Mouse (Mus musculus) activated CD4-positive, CD25-positive, alpha-beta regulatory T cell, adult 9 weeks (primary cell): ENCODE results near the gene Gm3336. TPM values are rescaled to one million over a fixed set of nuclear protein-coding genes. Genes with fewer than 3 reads are reported as not detected.

Experiments used
- polyA plus RNA-seq: library from polyadenylated mRNA; unstranded; fragments of 100-300 nt; shearing (Covaris generic); gene quantifications from one replicate; pipeline ENCODE4 v1.2.1, GENCODE M21; 2017

Gene Gm3336
- not detected for polyA plus RNA-seq

DNA sequence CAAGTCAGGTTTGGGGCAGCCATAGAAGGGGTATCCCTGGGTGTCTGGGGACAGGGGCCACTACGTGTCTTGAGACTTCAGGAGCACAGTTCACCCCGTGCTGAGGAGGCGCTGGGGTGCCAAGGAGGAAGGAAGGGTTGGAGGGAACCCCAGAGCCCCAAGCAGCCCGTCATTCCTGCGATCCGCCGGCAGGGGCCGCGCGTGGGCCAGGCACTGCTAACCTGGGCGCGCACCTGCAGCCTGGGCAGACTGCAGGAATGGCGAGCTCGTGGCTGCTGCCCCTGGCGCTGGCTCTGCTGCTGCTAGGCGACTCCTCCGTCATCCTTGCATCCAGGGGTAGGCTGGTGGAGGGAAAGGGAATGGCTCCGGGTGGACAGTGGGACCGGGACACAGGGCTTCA, at the start of gene Gm3336:
Gm3336 (plus strand) TSS at position 247 of the 400 bp plus-strand sequence.

DNA sequence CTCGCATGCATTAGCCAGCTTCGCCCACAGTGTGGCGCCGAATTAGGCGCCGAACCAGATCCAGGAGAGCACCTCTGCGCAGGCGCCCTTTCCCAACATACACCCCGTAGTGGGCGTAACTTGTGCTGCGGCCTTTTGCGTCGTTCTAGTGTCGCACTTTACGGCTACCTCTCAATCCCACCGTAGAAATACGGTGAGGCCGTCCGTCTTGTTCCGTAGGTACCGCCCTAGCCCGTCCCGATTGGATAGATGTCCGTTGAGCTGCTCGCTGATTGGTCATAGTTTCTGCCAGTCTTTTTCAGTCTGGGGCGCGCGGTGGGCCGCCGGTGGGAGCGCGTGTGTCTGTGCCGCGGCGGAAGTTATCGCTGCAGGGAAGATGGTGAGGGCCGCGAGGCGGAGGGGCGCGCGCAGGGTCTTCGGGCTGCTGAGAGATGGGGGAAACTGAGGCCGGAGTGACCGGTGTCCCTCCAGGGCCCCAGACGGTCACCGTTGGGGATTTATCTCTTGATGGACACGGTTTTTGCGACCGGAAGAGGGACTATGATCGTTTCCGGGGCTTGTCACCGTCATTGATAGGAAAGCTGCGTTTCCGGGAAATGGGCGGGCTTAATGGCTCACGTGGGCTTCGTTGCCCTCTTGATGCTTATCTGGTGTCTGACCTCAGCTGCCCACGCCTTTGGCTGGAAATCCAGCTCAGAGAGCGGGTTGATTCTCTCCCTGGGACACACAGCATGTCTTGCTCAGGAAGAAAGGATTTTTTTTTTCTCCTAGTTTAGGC, 45.1 kb upstream of the Gm3336 start, which contains the start of gene Lsm4:
Lsm4 (plus strand) TSS at position 170 of the 778 bp plus-strand sequence.

DNA sequence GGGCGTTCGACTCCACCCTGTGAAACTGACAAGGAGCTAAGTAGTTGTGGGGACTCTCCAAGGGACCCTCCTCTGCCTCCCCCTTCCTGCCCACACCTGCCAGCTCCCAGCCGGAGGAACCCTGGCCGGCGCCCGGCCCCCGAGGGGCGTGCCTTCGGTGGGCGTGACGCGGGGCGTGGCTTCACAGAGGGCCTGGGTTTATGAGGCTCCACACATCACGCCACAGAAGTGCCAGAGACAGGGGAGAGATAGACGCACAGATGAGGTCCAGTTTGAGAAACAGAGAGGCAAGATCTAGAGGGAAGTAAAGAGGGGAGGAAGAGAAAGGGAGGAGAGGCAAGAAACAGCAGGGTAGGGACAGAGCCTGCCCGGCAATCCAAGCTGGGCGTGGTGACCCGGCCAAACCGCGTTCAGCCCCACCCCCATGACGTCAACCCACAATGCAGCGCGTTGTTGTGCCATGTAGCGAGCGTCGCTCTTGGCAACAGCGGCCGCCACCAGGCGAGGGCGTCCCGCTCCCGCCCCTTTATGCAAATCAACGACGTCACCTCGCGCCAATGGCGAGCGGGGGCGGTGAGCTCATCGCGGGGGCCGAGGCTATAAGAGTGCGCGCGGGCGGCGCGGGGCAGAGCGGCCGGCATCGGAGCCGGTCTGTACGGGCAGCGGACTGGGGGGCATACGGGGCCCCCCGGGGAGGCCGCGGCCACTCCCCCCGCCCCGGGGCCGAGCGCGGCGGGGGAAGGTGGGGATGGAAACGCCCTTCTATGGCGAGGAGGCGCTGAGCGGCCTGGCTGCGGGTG, 19.8 kb upstream of the Gm3336 start, which contains the start of gene Jund:
Jund (plus strand) TSS at position 640 of the 800 bp plus-strand sequence.

DNA sequence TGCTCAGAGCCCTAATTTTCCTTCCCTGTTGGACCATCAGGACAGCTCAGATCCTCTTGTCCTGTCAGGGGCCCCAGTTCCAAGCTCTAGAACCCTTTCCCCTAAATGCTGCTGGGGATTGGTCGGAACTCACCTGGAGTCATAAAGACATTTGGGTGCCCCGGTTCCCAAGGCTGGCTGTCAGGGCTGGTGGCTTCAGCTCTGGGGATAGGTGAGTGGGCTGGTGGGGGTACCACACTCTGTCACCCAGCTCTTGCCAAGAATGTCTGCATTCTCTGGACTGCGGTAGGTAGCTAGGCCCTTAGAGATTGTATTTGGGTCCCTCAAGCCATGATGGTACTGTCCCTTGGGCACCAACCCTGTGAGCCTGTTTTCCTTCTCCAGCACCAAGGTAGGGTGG, 15.1 kb upstream of the Gm3336 start, which contains the start of gene Iqcn:
Iqcn (plus strand) TSS at position 171 of the 400 bp plus-strand sequence.

DNA sequence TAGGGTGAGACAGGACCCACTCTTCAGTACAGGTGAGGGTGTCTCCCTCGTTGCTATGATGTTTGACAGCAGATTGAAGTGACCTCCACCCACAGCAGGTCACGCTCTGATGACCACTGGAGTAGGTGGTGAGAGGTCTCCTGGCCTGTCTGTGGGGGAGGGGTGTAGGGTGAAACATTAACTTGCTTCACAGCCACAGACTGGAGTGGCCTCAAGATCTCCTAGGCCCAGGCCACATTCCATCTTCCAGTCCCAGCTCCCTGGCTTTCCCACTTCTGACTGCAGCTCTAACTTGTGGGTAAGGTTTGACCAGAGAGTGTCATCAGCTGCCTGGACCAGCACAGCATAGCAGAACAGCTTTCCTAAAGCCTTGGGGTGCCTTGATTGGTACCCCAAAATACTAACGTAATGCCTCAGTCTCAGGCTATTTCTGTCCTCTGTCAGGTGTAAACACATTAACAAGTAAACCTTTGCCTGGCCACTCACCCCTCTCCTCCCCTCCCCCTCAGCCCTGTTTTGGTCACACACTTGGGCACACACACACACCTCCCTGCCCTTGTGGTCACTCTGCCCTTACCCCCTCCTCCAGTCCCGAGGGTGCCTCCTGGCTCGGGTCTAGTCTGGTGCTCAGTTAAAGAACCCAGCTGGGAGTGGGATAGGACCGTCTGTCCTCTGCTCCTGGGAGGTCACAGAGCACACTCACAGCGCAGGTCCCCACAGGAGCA, 5.3 kb downstream of the Gm3336 start, which contains the start of gene Pde4c:
Pde4c (plus strand) TSS at position 235 of the 725 bp plus-strand sequence.

DNA sequence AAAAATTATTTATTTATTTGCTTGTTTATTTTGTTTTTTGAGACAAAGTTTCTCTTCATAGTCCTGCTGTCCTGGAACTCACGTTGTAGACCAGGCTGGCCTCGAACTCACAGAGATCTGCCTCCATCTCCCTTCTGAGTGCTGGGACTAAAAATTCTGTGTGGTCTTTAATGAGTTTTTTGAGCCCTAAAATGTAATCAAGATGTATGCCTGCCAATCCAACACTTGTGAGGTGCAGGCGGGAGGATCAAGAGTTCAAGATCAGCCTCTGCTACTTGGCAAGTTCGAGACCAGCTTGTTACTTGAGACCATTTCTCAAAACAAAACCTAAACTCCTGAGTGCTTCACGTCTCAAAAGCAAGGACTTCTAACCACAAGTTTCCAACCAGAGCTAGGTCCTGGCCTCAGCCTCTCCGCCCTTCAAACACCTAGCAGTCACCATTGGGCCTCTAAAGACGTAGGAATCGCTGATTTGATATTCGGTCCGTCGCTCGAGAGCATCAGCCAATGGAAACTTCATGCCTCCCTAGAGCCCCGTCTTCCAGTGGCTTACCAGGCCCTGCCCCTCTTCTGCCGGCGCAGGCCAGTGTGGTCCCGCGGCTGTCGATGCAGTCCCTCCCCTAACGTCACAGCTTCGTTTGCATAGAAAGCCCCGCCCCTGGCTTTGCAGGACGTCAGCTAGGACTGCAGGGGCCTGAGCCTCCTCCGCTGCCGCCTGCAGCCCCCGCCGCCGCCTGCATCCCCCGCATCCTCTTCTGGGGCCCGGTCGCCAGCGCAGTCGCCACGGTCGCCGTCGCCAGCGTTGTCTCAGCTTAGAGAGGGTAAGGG, 35.9 kb downstream of the Gm3336 start, which contains the start of gene Rab3a:
Rab3a (plus strand) TSS at position 637 of the 828 bp plus-strand sequence.

DNA sequence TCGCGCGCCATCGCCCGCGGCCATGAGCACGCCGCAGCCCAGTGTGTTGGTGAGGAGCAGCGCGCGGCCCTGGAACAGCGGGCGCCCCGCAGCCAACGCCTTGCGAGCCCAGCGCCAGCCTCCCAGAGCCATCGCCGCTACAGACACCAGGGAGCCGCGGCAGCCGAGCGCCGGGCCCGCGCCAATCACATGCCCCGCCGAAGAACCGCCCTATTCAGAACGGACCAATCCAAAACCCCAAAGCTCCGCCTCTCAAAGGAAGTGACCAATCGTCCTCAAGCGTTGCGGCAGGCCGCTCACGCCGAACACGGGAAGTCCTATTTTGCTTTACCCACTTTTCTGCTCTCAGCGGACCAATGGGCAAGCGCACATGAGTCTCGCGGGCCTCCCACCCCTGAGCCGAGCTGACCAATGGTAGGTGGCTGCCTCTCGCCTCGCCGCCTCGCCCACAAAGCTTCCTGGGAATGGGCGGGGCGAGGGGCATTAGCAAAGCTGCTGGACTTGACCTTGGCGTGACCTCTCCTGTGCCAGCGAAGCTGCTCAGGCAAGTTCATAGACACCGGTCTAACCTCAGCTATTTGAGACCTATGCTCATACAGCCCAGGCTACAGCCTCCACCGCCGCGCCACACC, 42.5 kb downstream of the Gm3336 start, which contains the start of gene Mpv17l2:
Mpv17l2 (minus strand) TSS at position 172 of the 632 bp plus-strand sequence.

Other genes with a start within 250 kb of the Gm3336 start
- gene Klhl26, start 241.6 kb upstream of the Gm3336 start, polyA plus RNA-seq = 15.2 TPM
- gene Tmem59l, start 231.2 kb upstream of the Gm3336 start, polyA plus RNA-seq = not detected
- not detected for gene Crlf1, start 225.4 kb upstream of the Gm3336 start, polyA plus RNA-seq
- 105 TPM for gene Rex1bd, start 211.8 kb upstream of the Gm3336 start, polyA plus RNA-seq
- gene Uba52, start 207.7 kb upstream of the Gm3336 start, polyA plus RNA-seq = 1,261 TPM
- 429 TPM for gene Fkbp8, start 190.8 kb upstream of the Gm3336 start, polyA plus RNA-seq
- 94.0 TPM for gene Kxd1, start 190.6 kb upstream of the Gm3336 start, polyA plus RNA-seq
- gene Ell, start 179.1 kb upstream of the Gm3336 start, polyA plus RNA-seq = 41.2 TPM
- 71.1 TPM for gene Isyna1, start 124.2 kb upstream of the Gm3336 start, polyA plus RNA-seq
- gene Ssbp4, start 109.7 kb upstream of the Gm3336 start, polyA plus RNA-seq = 17.3 TPM
- 0.33 TPM for gene Lrrc25, start 102.4 kb upstream of the Gm3336 start, polyA plus RNA-seq
- gene Gdf15, start 86.1 kb upstream of the Gm3336 start, polyA plus RNA-seq = not detected
- 8.9 TPM for gene Pgpep1, start 58.2 kb upstream of the Gm3336 start, polyA plus RNA-seq
- 297 TPM for gene Lsm4, start 45.3 kb upstream of the Gm3336 start, polyA plus RNA-seq
- 18.4 TPM for gene Jund, start 19.6 kb upstream of the Gm3336 start, polyA plus RNA-seq
- 0.13 TPM for gene Iqcn, start 15.1 kb upstream of the Gm3336 start, polyA plus RNA-seq
- 0.61 TPM for gene Pde4c, start 5.2 kb downstream of the Gm3336 start, polyA plus RNA-seq
- 11.2 TPM for gene Rab3a, start 36.1 kb downstream of the Gm3336 start, polyA plus RNA-seq
- gene Mpv17l2, start 42.4 kb downstream of the Gm3336 start, polyA plus RNA-seq = 14.6 TPM
- gene Pik3r2, start 58.2 kb downstream of the Gm3336 start, polyA plus RNA-seq = 19.7 TPM
- gene Mast3, start 86.5 kb downstream of the Gm3336 start, polyA plus RNA-seq = 74.1 TPM
- gene Il12rb1, start 89.9 kb downstream of the Gm3336 start, polyA plus RNA-seq = 82.1 TPM
- gene Arrdc2, start 121.2 kb downstream of the Gm3336 start, polyA plus RNA-seq = 4.3 TPM
- gene Kcnn1, start 144.7 kb downstream of the Gm3336 start, polyA plus RNA-seq = not detected
- gene Ccdc124, start 155.4 kb downstream of the Gm3336 start, polyA plus RNA-seq = 81.6 TPM
- not detected for gene Slc5a5, start 174.2 kb downstream of the Gm3336 start, polyA plus RNA-seq
- gene Rpl18a, start 178.9 kb downstream of the Gm3336 start, polyA plus RNA-seq = 7,116 TPM
- 45.8 TPM for gene Map1s, start 187.4 kb downstream of the Gm3336 start, polyA plus RNA-seq